Mouse (Mus musculus): ENCODE measurements around the gene Cacna2d4.

DNA sequence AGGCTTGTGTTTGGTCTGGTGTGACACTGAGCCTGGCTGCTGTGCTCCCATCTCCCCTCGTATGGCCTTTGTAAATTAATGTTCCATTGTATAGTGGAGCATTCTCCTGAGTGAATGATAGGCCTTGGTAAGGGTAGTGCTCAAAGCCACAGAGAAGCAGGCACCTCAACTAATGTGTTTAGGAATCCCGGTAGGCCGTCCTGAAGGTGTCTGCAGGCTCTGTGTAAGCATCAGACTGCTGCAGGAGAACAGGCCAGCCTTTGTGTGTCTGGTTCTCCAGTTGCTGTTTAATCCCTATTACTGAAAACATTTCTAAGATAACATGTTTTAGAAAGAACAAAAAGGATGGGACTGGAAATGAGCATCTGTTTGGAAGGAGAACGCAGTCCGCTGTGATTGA is 17.7 kb upstream of the Cacna2d4 start:
- TF ChIP-seq GATA1 (IDR thresholded peaks at IDR 0.05; ENCODE audit: borderline replicate concordance, low read length) = no peak
- TF ChIP-seq POLR2AphosphoS5 (IDR thresholded peaks at IDR 0.05; ENCODE audit: insufficient replicate concordance, low read depth, low read length) = no peak

All from G1E (cell line).